Mouse (Mus musculus): ENCODE results near the gene N4bp1. TPM values are rescaled to one million over a fixed set of nuclear protein-coding genes. Genes with fewer than 3 reads are reported as not detected.

Gene N4bp1
- total RNA-seq, 2 experiments from 2014 or later = 5.0 to 6.0 TPM

DNA sequence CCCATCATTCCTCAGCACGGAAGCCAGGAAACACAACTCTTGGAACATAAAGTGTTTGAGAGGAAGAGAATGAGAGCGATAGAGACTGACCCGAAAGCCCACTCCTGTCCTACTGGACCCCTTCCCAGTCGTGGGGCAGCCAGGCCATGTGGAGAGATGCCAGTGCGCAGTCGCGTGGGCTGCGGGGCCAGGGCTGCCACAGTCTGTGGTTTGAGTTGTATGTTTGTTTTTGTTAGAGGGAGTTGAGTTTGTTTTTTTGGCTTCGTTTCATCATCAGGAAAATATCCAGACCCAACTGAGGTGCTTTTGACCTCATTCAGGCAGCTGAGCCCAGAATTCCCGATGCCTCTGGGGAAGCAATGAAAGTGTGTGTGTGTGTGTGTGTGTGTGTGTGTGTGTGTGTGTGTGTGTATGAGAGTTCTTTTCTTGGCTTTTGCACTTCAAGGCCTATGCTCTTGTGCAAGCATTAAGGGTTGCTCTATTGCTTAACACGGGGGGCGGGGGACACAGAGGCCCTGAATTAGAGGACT lies 97.1 kb downstream of the N4bp1 start:
- no peak for ATAC-seq (replicated peaks; ENCODE audit: low FRiP score, poor library complexity, severe bottlenecking)

DNA sequence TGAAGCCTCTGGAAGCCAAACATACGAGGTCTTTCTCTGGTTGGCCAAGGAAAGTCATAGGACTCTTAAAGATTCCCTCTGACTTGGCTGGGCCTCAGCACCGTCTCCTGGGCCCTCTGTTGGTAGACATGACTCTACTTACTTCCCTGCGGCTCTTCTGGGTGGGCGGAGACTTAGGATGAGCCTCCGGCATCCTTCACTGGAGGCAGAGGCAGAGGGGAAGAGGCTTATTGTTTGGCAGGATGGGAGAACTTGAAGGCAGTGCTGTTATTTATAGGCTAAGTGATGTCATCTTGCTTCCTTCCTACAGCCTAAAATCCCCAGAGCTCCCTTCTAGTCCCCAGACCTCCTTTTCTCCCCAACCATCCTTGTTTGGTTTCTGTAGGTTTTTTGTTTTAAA lies 98.6 kb downstream of the N4bp1 start:
- no peak for ATAC-seq (replicated peaks; ENCODE audit: low FRiP score, poor library complexity, severe bottlenecking)

DNA sequence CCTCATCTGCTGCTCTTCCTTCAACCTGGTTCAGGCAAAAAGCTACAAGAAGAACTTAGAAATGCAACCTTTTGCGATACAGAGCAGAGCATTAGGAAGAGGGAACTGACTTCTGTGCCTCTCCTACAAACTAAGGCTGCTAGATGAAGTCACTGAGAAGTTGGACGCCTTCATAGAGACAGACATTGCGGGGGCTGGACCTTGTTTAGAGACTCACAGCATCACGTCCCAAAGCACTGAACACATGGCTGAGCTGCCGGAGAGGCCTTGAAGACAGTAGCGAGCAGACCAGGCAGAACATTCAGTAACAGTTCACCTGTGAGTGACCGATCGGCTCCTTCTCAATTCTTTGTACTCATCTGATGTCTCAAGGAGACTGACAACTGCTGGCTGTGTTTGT lies 104.0 kb downstream of the N4bp1 start:
- no peak for ATAC-seq (replicated peaks; ENCODE audit: low FRiP score, poor library complexity, severe bottlenecking)

DNA sequence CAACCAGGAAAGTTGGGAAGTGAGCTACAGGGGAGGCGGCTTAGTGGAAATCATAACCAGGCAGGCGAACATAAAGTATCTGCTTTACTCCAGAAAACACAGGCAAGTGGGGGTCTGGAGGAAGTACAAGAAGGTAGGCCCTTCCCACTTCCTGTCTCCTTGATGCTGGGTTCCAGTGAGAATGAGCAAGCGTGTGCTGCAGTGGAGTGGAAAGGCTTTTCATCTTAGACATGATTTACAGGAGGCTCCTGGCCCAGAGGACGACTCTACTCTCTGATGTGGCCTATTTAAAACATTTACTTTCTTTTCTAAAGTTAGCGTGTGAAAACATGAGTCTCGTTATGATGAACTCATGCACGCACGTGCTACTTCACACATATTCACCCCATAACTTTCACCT lies 105.9 kb downstream of the N4bp1 start:
- ATAC-seq (replicated peaks; ENCODE audit: low FRiP score, poor library complexity, severe bottlenecking) = no peak

DNA sequence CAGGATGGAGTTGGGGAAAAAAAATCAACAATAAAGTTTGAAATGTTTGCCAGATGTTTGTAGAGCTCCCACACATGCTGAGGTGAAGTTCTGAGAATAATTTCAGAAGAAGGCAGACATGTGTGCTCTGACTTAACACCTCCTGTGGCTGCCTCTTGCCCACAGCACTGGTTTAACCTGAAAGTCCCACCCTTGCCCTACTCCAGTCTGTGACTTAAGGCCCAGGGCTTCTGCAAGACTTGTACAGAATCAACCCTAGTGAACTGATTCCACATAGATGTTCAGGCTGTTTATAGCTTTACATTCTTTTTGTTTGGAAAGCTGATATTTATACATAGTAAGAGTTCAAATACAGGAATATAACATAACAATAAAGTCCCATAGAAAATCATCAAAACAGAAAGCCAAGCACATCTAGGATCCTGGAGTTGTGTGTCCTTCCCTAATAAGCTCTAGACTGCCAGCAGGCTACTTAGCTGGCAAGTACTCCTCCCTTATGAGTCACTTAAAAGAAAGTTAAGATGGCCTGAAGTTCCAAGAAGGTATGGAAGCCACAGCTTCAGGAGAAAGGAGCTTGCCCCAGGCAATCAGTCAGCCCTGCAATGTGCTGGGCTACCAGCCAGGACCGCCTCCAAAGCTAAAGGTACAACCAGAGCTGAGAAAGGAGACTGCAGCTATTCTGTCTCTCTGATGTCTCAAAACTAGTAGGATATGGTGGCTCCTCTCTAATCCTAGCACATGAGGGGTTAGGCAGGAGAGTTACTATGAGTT lies 114.9 kb downstream of the N4bp1 start:
- ATAC-seq (replicated peaks; ENCODE audit: low FRiP score, poor library complexity, severe bottlenecking) = no peak

DNA sequence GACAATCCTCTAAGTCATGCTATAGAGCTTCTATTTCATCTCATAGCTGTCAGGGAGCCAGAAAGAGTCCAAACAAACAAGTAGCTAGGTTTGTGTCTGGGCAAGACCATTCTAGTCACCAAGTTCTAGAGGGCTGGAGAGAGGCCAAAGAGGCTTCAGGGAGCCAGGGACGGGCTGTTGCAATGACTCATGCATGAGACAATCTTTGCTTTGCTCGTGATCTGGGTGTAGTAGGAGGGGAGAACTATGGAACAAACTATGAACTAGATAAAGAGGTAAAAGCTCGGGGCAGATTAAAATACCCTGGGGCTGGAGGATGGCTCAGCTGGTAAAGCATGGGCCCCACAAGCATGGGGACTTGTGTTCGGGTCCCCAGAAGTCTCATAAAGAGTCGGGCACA lies 116.6 kb downstream of the N4bp1 start:
- no peak for ATAC-seq (replicated peaks; ENCODE audit: low FRiP score, poor library complexity, severe bottlenecking)

DNA sequence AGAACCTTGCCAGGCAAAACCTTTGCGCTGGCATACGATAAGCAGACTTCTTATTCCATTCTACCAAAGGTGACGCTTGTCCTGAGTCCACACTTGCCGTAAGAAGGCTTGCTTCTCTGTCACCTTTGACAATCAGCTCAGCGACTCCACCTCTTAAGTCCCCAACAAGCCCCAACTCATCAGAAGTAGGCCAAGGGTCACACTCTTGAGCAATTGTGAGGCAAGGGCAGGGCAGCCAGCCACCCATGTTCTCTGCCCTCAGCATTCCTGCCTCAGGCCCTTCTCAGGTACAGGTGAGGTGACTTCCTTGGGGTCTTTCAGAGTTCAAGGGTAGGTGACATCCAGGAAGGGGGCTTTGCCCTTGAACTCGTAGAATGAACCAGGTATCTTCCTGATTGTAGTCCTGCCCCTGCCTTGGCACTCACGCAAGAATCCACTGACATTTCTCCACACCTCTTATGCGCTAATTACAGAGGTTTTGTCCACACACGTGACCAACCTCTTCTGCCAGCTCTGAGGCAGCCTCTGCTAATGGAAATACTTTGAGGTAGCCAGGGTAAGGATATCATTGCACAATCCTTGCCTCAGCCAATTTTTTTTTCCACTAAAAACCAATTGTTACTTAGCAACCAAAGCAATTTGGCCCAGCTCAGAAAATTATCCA lies 118.4 kb downstream of the N4bp1 start:
- ATAC-seq (replicated peaks; ENCODE audit: low FRiP score, poor library complexity, severe bottlenecking) = no peak

DNA sequence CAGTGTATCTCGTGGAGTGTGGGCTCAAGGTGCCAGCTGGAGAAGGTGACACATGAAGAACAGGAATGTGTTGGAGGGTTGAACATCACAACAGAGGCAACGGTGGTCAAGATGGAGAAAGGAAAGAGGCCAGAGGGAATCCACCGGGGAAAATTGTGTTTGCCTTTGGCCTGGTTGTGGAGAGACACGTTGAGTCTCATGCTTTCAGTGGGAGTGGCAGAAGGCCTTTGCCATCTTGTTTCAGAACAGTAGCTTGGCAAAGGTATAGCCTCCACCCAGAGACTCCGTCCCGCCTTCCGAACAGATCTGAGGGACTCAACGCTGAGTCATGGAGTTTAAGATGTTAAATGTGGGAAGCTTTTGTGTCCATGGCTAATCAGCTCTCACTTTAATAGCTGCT lies 119.4 kb downstream of the N4bp1 start:
- ATAC-seq (replicated peaks; ENCODE audit: low FRiP score, poor library complexity, severe bottlenecking) = no peak

DNA sequence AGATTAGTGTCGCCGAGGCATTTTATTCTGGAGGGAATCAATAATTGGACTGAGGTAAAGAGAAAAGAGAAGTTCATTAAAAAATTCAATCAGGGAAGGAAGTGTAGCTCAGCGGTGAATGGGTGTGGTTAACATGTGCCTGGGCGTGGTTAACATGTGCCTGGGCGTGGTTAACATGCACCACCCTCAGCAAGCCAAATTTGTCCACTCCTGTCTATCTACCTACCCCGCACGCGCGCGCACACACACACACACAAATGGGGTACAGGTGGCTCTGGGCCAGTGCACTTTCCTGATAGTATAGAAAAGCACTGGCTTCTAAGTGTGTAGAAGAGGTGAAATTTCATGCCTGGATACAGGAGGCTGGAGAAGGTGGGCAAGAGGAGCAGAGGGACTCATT lies 119.9 kb downstream of the N4bp1 start:
- peak; percentile 98 for ATAC-seq (replicated peaks; ENCODE audit: low FRiP score, poor library complexity, severe bottlenecking)

DNA sequence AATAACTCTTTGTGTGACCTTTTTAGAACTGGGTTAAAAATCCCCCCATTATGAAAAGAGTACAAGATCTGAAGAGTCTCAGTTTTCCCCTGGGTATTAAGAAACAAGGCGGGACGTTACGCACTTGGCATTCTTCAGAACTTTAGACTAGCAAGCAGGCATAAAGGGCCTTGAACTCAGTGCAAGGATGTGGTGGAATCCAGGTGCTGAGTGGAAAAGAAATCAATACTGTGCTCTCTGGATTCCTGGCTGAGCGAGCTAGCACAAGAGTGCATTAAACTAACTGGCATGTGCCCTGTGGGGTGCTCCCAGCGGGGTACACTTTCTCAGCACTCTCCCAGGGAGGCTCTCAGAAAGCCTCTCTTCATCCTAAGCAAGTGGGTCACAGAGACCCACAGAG lies 122.3 kb downstream of the N4bp1 start:
- ATAC-seq (replicated peaks; ENCODE audit: low FRiP score, poor library complexity, severe bottlenecking) = no peak

DNA sequence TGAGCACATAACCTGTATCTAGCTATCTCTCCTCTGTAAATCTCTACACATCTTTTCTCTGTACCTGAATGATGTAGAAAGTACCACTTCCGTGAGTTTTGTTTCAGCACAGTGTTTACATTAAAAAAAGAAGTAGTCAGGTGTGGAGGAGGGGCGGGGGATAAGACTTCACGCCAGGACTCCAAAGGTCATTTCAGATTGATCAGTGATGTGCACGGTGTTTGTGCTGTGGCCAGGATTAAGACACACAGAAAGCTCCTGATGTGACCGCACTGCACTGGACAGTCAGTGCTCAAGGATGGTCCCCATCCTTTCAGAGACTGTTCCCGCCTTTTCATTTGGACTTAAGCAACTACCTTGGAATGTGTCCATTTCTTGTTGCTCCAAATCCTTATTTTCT lies 124.3 kb downstream of the N4bp1 start:
- no peak for ATAC-seq (replicated peaks; ENCODE audit: low FRiP score, poor library complexity, severe bottlenecking)

DNA sequence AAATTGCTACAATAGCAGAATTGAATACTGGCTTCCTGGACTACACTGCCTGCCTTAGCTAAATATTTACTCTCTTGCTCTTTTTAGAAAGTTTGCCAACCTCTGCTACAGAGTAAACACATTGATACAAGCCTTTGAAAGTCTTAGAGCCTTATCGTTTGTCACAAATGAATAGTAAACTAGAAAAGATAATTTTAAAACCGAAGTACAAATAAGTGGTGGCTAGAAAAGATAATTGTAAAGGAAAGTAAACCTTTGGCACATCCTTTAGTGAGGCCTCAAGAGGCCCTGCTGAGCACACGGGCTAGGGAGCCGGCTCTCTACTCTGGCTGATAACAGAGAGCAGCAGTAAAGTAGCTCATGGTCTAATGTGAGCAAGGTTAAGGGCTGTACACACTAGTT lies 126.0 kb downstream of the N4bp1 start:
- ATAC-seq (replicated peaks; ENCODE audit: low FRiP score, poor library complexity, severe bottlenecking) = peak; percentile 68

DNA sequence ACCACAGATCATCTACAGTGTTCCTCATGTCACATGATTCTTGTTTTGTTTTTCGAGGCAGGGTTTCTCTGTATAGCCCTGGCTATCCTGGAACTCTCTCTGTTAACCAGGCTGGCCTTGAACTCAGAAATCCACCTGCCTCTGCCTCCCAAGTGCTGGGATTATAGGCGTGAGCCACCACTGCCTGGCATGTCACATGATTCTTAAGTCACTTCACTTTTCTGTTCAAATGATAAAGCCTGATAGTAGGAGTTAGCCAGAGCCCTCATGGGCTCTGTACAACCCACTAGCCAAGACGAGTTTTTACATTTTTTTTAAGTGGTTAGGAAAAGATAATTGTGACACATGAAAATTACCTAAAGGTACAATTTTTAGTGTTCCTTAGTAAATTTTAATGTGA lies 126.4 kb downstream of the N4bp1 start:
- ATAC-seq (replicated peaks; ENCODE audit: low FRiP score, poor library complexity, severe bottlenecking) = 0 out of 2 replicates have a peak, but pooled peaks have one; percentile 36

Other genes starting within 250 kb of the N4bp1 start
- gene Gm10638, start 139.6 kb downstream of the N4bp1 start, total RNA-seq (2015; ENCODE audit: low replicate concordance) = not detected in 2 replicates
- not detected in 2 replicates for gene Gm10638, start 139.6 kb downstream of the N4bp1 start, total RNA-seq (2017; ENCODE audit: low replicate concordance)
- gene Siah1a, start 139.3 kb downstream of the N4bp1 start, total RNA-seq (2015; ENCODE audit: low replicate concordance) = 21.1 and 34.4 TPM in 2 replicates
- gene Siah1a, start 139.3 kb downstream of the N4bp1 start, total RNA-seq (2017; ENCODE audit: low replicate concordance) = 32.7 and 42.7 TPM in 2 replicates